Mouse (Mus musculus): ENCODE measurements around the gene Elf2. TPM values are rescaled to one million over a fixed set of nuclear protein-coding genes. Genes with fewer than 3 reads are reported as not detected.

Gene Elf2
- total RNA-seq, 1 experiment, result 26.7 TPM

- no peak for DNase-seq (ENCODE audit: low read depth, low spot score)
- Histone ChIP-seq H3K9me3 (ENCODE audit: control insufficient read depth, insufficient read depth, low read depth, low read length) (no peaks in the 10 kb centered on the region), H3K27ac (ENCODE audit: insufficient read depth, low read depth, low read length, poor library complexity, severe bottlenecking) (peak overlapping the region; percentile 93), H3K4me3 (ENCODE audit: insufficient read depth in 1 of 2, low read depth in 1 of 2, low read length in 2 of 2, poor library complexity in 1 of 2, severe bottlenecking in 1 of 2) (peak overlapping the region; percentile 86 to 94), H3K36me3 (ENCODE audit: control insufficient read depth, insufficient read depth, low read length, poor library complexity, severe bottlenecking) (peaks cover 9% of the 10 kb centered on the region), H3K9ac (ENCODE audit: insufficient read depth, low read depth, low read length, poor library complexity, severe bottlenecking) (peak overlapping the region; percentile 93), H3K4me1 (ENCODE audit: control insufficient read depth in 2 of 2, insufficient read depth in 2 of 2, low read length in 2 of 2, poor library complexity in 1 of 2) (peaks cover 7 to 18% of the 10 kb centered on the region in 2 experiments)
- in situ Hi-C loops (cut with MboI; ENCODE audit: low sequenced_read_pairs in 2 of 2, unreplicated experiment in 2 of 2), result no loop called here
- TF ChIP-seq ZC3H11A (IDR thresholded peaks at IDR 0.05; ENCODE audit: borderline replicate concordance, low read depth, low read length), result no peak
- TF ChIP-seq HCFC1 (IDR thresholded peaks at IDR 0.05; ENCODE audit: borderline replicate concordance, insufficient read depth, low read length), result no peak
- TF ChIP-seq CHD2 (IDR thresholded peaks at IDR 0.05; ENCODE audit: low read depth, low read length), result no peak
- TF ChIP-seq MAFK (IDR thresholded peaks at IDR 0.05; ENCODE audit: insufficient read depth, low read depth, low read length), result no peak
- TF ChIP-seq ZNF384 (IDR thresholded peaks at IDR 0.05; ENCODE audit: low read depth, low read length), result no peak
These were observed 115.2 kb downstream of the Elf2 start for GRCm38 (mm10) chr3:51225226-51225750.

- Histone ChIP-seq H3K27ac (ENCODE audit: insufficient read depth, low read depth, low read length, poor library complexity, severe bottlenecking) (peak within 1 kb of the TSS; percentile 93), H3K9ac (ENCODE audit: insufficient read depth, low read depth, low read length, poor library complexity, severe bottlenecking) (peak within 1 kb of the TSS; percentile 93), H3K36me3 (ENCODE audit: control insufficient read depth, insufficient read depth, low read length, poor library complexity, severe bottlenecking) (peaks cover 7% of the 10 kb centered on the region), H3K4me1 (ENCODE audit: control insufficient read depth in 2 of 2, insufficient read depth in 2 of 2, low read length in 2 of 2, poor library complexity in 1 of 2) (peaks cover 7 to 16% of the 10 kb centered on the region in 2 experiments), H3K9me3 (ENCODE audit: control insufficient read depth, insufficient read depth, low read depth, low read length) (no peaks in the 10 kb centered on the region), H3K4me3 (ENCODE audit: insufficient read depth in 1 of 2, low read depth in 1 of 2, low read length in 2 of 2, poor library complexity in 1 of 2, severe bottlenecking in 1 of 2) (peak within 1 kb of the TSS; percentile 86 to 94)
- TF ChIP-seq CHD2 (IDR thresholded peaks at IDR 0.05; ENCODE audit: low read depth, low read length) (no peak), ZNF384 (IDR thresholded peaks at IDR 0.05; ENCODE audit: low read depth, low read length) (no peak), ZC3H11A (IDR thresholded peaks at IDR 0.05; ENCODE audit: borderline replicate concordance, low read depth, low read length) (no peak), HCFC1 (IDR thresholded peaks at IDR 0.05; ENCODE audit: borderline replicate concordance, insufficient read depth, low read length) (peak; percentile 30; the same call in 1 of the 2 replicates), MAFK (IDR thresholded peaks at IDR 0.05; ENCODE audit: insufficient read depth, low read depth, low read length) (no peak)
- in situ Hi-C loops (cut with MboI; ENCODE audit: low sequenced_read_pairs in 2 of 2, unreplicated experiment in 2 of 2), result no loop called here
- peak; percentile 76 for DNase-seq (ENCODE audit: low read depth, low spot score)
These were observed 115.9 kb downstream of the Elf2 start, which contains the start of gene Noct for GRCm38 (mm10) chr3:51224363-51225225. TSS of gene Noct (plus strand) at chr3:51224447.

- peaks cover 2% of the 10 kb centered on the region for H3K36me3 ChIP-seq (ENCODE audit: control insufficient read depth, insufficient read depth, low read length, poor library complexity, severe bottlenecking)
- peaks cover 7 to 16% of the 10 kb centered on the region in 2 experiments for H3K4me1 ChIP-seq (ENCODE audit: control insufficient read depth in 2 of 2, insufficient read depth in 2 of 2, low read length in 2 of 2, poor library complexity in 1 of 2)
- no peak for DNase-seq (ENCODE audit: low read depth, low spot score)
- no peak overlapping the region; the same call in 1 of the 2 replicates for H3K9ac ChIP-seq (ENCODE audit: insufficient read depth, low read depth, low read length, poor library complexity, severe bottlenecking)
- no peaks in the 10 kb centered on the region for H3K9me3 ChIP-seq (ENCODE audit: control insufficient read depth, insufficient read depth, low read depth, low read length)
- no peak for TF ChIP-seq CHD2 (IDR thresholded peaks at IDR 0.05; ENCODE audit: low read depth, low read length)
- TF ChIP-seq ZNF384 (IDR thresholded peaks at IDR 0.05; ENCODE audit: low read depth, low read length), result no peak
- no peak for TF ChIP-seq ZC3H11A (IDR thresholded peaks at IDR 0.05; ENCODE audit: borderline replicate concordance, low read depth, low read length)
- TF ChIP-seq MAFK (IDR thresholded peaks at IDR 0.05; ENCODE audit: insufficient read depth, low read depth, low read length), result no peak
- no peak for TF ChIP-seq HCFC1 (IDR thresholded peaks at IDR 0.05; ENCODE audit: borderline replicate concordance, insufficient read depth, low read length)
- in situ Hi-C loops (cut with MboI; ENCODE audit: low sequenced_read_pairs in 2 of 2, unreplicated experiment in 2 of 2), result no loop called here
- peak overlapping the region; percentile 93; the same call in 1 of the 2 replicates for H3K27ac ChIP-seq (ENCODE audit: insufficient read depth, low read depth, low read length, poor library complexity, severe bottlenecking)
- peak overlapping the region; percentile 86 to 94; a peak in 3 of 4 replicates for H3K4me3 ChIP-seq (ENCODE audit: insufficient read depth in 1 of 2, low read depth in 1 of 2, low read length in 2 of 2, poor library complexity in 1 of 2, severe bottlenecking in 1 of 2)
These were observed 116.9 kb downstream of the Elf2 start for GRCm38 (mm10) chr3:51223556-51223955.

- H3K9me3 ChIP-seq (ENCODE audit: control insufficient read depth, insufficient read depth, low read depth, low read length), result no peaks in the 10 kb centered on the region
- TF ChIP-seq CHD2 (IDR thresholded peaks at IDR 0.05; ENCODE audit: low read depth, low read length) (no peak), ZNF384 (IDR thresholded peaks at IDR 0.05; ENCODE audit: low read depth, low read length) (no peak), ZC3H11A (IDR thresholded peaks at IDR 0.05; ENCODE audit: borderline replicate concordance, low read depth, low read length) (no peak), MAFK (IDR thresholded peaks at IDR 0.05; ENCODE audit: insufficient read depth, low read depth, low read length) (no peak), HCFC1 (IDR thresholded peaks at IDR 0.05; ENCODE audit: borderline replicate concordance, insufficient read depth, low read length) (no peak)
- H3K27ac ChIP-seq (ENCODE audit: insufficient read depth, low read depth, low read length, poor library complexity, severe bottlenecking), result peak overlapping the region; percentile 93; the same call in 1 of the 2 replicates
- H3K4me3 ChIP-seq (ENCODE audit: insufficient read depth in 1 of 2, low read depth in 1 of 2, low read length in 2 of 2, poor library complexity in 1 of 2, severe bottlenecking in 1 of 2), result peak overlapping the region; percentile 86 to 94; a peak in 3 of 4 replicates
- peak overlapping the region; percentile 49; the same call in 1 of the 2 replicates for H3K9ac ChIP-seq (ENCODE audit: insufficient read depth, low read depth, low read length, poor library complexity, severe bottlenecking)
- in situ Hi-C loops (cut with MboI; ENCODE audit: low sequenced_read_pairs in 2 of 2, unreplicated experiment in 2 of 2), result no loop called here
- peaks cover 6 to 16% of the 10 kb centered on the region in 2 experiments for H3K4me1 ChIP-seq (ENCODE audit: control insufficient read depth in 2 of 2, insufficient read depth in 2 of 2, low read length in 2 of 2, poor library complexity in 1 of 2)
- DNase-seq (ENCODE audit: low read depth, low spot score), result no peak
- H3K36me3 ChIP-seq (ENCODE audit: control insufficient read depth, insufficient read depth, low read length, poor library complexity, severe bottlenecking), result no peaks in the 10 kb centered on the region
These were observed 117.5 kb downstream of the Elf2 start for GRCm38 (mm10) chr3:51222834-51223460.

All from ES-E14 (cell line).